13 mouse cellular contexts compared by ENCODE assay signal in genomic region chr19:16067314-16067713, GRCm38 (mm10).
"Had no signal": no experiment of that assay in that cellular context is flagged by ENCODE, and none has a peak within 500 bp of the region (broad histone marks: within the 10 kb centered on the region; RNA-seq: fewer than 3 reads in every experiment).

No protein-coding gene starts in this region.

- DNase-seq: liver, embryonic 13.5 days; liver, postnatal 0 days; lung, adult 2 months; lung, postnatal 14 days; lung, postnatal 36 days; midbrain, embryonic 14.5 days; retina, postnatal 1 day; right cerebral cortex, adult 18-20 months; right cerebral cortex, postnatal 25 days; thymus, adult 2 months; thymus, postnatal 25 days had no signal

- ATAC-seq: liver, postnatal 0 days; lung, postnatal 0 days; midbrain, embryonic 16.5 days had no signal
